Mouse (Mus musculus) MN1 (cell line): ENCODE measurements at regions not wholly inside any gene's neighbourhood (a gene's known extent, or its start where the extent isn't known, plus 50 kb on each side); places are given as distances from the start of the nearest gene placed in this dataset.

Source experiments
- DNase-seq: peaks from one replicate; pipeline ENCODE4 v3.0.0-alpha.2; 2016; ENCODE audit warnings: low spot score

- DNase-seq = no peak
These were observed 206.0 kb upstream of the Clint1 start for GRCm38 (mm10) chr11:45645815-45646214.

- DNase-seq = no peak
These were observed 204.0 kb upstream of the Clint1 start for GRCm38 (mm10) chr11:45647888-45648287.

- no peak for DNase-seq
These were observed 195.6 kb upstream of the Clint1 start for GRCm38 (mm10) chr11:45656260-45656659.

GRCm38 (mm10) chr11:45670156-45670830 lies 181.6 kb upstream of the Clint1 start:
- DNase-seq = no peak

GRCm38 (mm10) chr11:45678666-45679292 lies 173.1 kb upstream of the Clint1 start:
- peak; percentile 26 for DNase-seq

- no peak for DNase-seq
These were observed 172.6 kb upstream of the Clint1 start for GRCm38 (mm10) chr11:45679293-45679673.

- DNase-seq = no peak
These were observed 166.3 kb upstream of the Clint1 start for GRCm38 (mm10) chr11:45685571-45685970.

- no peak for DNase-seq
These were observed 158.6 kb upstream of the Clint1 start for GRCm38 (mm10) chr11:45693206-45693605.

GRCm38 (mm10) chr11:45701506-45701905 lies 150.3 kb upstream of the Clint1 start:
- DNase-seq = no peak

GRCm38 (mm10) chr11:45702916-45703315 lies 148.9 kb upstream of the Clint1 start:
- DNase-seq = no peak

- no peak for DNase-seq
These were observed 147.4 kb upstream of the Clint1 start for GRCm38 (mm10) chr11:45704411-45704810.

GRCm38 (mm10) chr11:45718630-45719029 lies 133.2 kb upstream of the Clint1 start:
- no peak for DNase-seq

GRCm38 (mm10) chr11:45719821-45720220 lies 132.0 kb upstream of the Clint1 start:
- no peak for DNase-seq

GRCm38 (mm10) chr11:45736561-45736960 lies 115.3 kb upstream of the Clint1 start:
- no peak for DNase-seq

- DNase-seq = no peak
These were observed 113.5 kb upstream of the Clint1 start for GRCm38 (mm10) chr11:45738331-45738730.

- DNase-seq = no peak
These were observed 105.9 kb upstream of the Clint1 start for GRCm38 (mm10) chr11:45745941-45746340.

GRCm38 (mm10) chr11:45750249-45750648 lies 101.6 kb upstream of the Clint1 start:
- DNase-seq = no peak

GRCm38 (mm10) chr11:45752237-45752636 lies 99.6 kb upstream of the Clint1 start:
- DNase-seq = peak; percentile 27

- DNase-seq = no peak
These were observed 99.1 kb upstream of the Clint1 start for GRCm38 (mm10) chr11:45752791-45753190.

- no peak for DNase-seq
These were observed 84.8 kb upstream of the Clint1 start for GRCm38 (mm10) chr11:45767081-45767480.

- no peak for DNase-seq
These were observed 69.4 kb upstream of the Clint1 start for GRCm38 (mm10) chr11:45782435-45782834.

GRCm38 (mm10) chr11:45785806-45786205 lies 66.0 kb upstream of the Clint1 start:
- no peak for DNase-seq

- DNase-seq = no peak
These were observed 64.4 kb upstream of the Clint1 start for GRCm38 (mm10) chr11:45787408-45787807.

GRCm38 (mm10) chr11:45789886-45790285 lies 62.0 kb upstream of the Clint1 start:
- DNase-seq = no peak
